Mouse (Mus musculus): ENCODE data around the gene Rnf41.
A peak's percentile ranks its signal among the peaks of the same experiment; 100 is the strongest.

DNA sequence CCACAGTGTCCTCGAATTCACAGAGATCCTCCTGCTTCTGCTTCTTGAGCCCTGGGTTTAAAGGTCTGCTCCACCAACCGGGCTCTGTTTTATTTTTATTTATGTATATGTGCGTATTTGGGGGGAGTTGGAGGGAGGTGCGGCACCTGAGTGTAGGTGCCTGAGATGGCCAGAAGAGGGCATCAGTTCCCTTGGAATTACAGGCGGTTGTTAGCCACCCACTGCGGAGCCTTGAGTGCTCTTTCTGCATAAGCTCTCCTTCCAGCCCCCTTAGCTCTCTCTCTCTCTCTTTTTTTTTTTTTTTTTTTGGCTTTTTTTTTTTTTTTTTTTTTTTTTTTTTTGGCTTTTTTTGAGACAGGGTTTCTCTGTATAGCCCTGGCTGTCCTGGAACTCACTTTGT lies 37.1 kb upstream of the Rnf41 start:
- no peak for TF ChIP-seq EP300 (IDR thresholded peaks at IDR 0.05)
- TF ChIP-seq CTCF (IDR thresholded peaks at IDR 0.05) = peak; percentile 39
